Mouse (Mus musculus) MEL (cell line): ENCODE data around the gene Enpep. TPM values are rescaled to one million over a fixed set of nuclear protein-coding genes. Genes with fewer than 3 reads are reported as not detected.

Source experiments
- DNase-seq: peaks from one replicate; pipeline ENCODE4 v3.0.0; 2011; ENCODE audit warnings: low read depth, low spot score
- H3K27ac ChIP-seq: 2 replicates; pipeline ENCODE4 v1.5.1; 2012; ENCODE audit warnings: low read depth, mild to moderate bottlenecking, control low read depth, low read length, moderate library complexity; ENCODE audit not compliant: control insufficient read depth
- H3K27me3 ChIP-seq, 2 experiments: fragments of 150-350 bp in 1 of 2; sonication (generic) in 1 of 2; 2 replicates each; pipeline ENCODE4 v1.6.1; 2012; ENCODE audit warnings: low read length in 2 of 2, mild to moderate bottlenecking in 2 of 2, improper control_type of control experiment in 1 of 2, moderate library complexity in 1 of 2; ENCODE audit not compliant: insufficient read depth in 2 of 2, control insufficient read depth in 1 of 2
- H3K36me3 ChIP-seq, 2 experiments: 2 replicates each; pipeline ENCODE4 v1.6.1; 2012 to 2014; ENCODE audit warnings: low read length in 2 of 2, improper control_type of control experiment in 1 of 2, inconsistent platforms in 1 of 2, mild to moderate bottlenecking in 1 of 2; ENCODE audit not compliant: insufficient read depth in 2 of 2, control insufficient read depth in 1 of 2
- H3K4me1 ChIP-seq, 2 experiments: fragments of 150-350 bp in 1 of 2; sonication (generic) in 1 of 2; 2 replicates each; pipeline ENCODE4 v1.6.1; 2012; ENCODE audit warnings: low read length in 2 of 2, improper control_type of control experiment in 1 of 2, mild to moderate bottlenecking in 1 of 2; ENCODE audit not compliant: insufficient read depth in 2 of 2, control insufficient read depth in 1 of 2
- H3K4me3 ChIP-seq, 2 experiments: fragments of 150-350 bp in 1 of 2; sonication (generic) in 1 of 2; 2 replicates each; pipeline ENCODE4 v1.5.1; 2012; ENCODE audit warnings: low read depth in 2 of 2, low read length in 2 of 2, mild to moderate bottlenecking in 2 of 2, moderate library complexity in 2 of 2, control low read depth in 1 of 2, improper control_type of control experiment in 1 of 2; ENCODE audit not compliant: control insufficient read depth in 1 of 2, insufficient read depth in 1 of 2
- H3K79me2 ChIP-seq: 2 replicates; pipeline ENCODE4 v1.6.1; 2012; ENCODE audit warnings: mild to moderate bottlenecking, low read length, moderate library complexity; ENCODE audit not compliant: control insufficient read depth, poor library complexity, insufficient read depth
- H3K9ac ChIP-seq: 2 replicates; pipeline ENCODE4 v1.6.1; 2012; ENCODE audit warnings: low read depth, mild to moderate bottlenecking, control low read depth, low read length, moderate library complexity; ENCODE audit not compliant: control insufficient read depth, poor library complexity, severe bottlenecking
- H3K9me3 ChIP-seq: fragments of 150-350 bp; sonication (generic); replicated peaks from 2 replicates; pipeline ENCODE4 v1.6.1; 2012; ENCODE audit warnings: mild to moderate bottlenecking, low read length, improper control_type of control experiment, moderate library complexity; ENCODE audit not compliant: insufficient read depth
- CHD2 ChIP-seq: IDR thresholded peaks from 2 replicates; pipeline ENCODE4 v1.6.1; 2011; ENCODE audit warnings: low read length, improper control_type of control experiment
- CTCF ChIP-seq, 3 experiments: IDR thresholded peaks in 2 of 3; conservative IDR thresholded peaks in 1 of 3; 2 replicates each; pipeline ENCODE4 v1.5.1; 2011 to 2012; ENCODE audit warnings: low read length in 3 of 3, low read depth in 2 of 3, mild to moderate bottlenecking in 2 of 3, improper control_type of control experiment in 1 of 3, inconsistent platforms in 1 of 3, mixed read lengths in 1 of 3, moderate library complexity in 1 of 3; ENCODE audit not compliant: control insufficient read depth in 1 of 3, insufficient read depth in 1 of 3, poor library complexity in 1 of 3, severe bottlenecking in 1 of 3
- EP300 ChIP-seq, 2 experiments: IDR thresholded peaks; 2 replicates each; pipeline ENCODE4 v1.6.1; 2011; ENCODE audit warnings: improper control_type of control experiment in 2 of 2, low read length in 2 of 2, low read depth in 1 of 2, mild to moderate bottlenecking in 1 of 2
- ETS1 ChIP-seq: IDR thresholded peaks from 2 replicates; pipeline ENCODE4 v1.6.1; 2012; ENCODE audit warnings: low read depth, mild to moderate bottlenecking, inconsistent platforms, low read length, improper control_type of control experiment, moderate library complexity
- GABPA ChIP-seq: IDR thresholded peaks from 2 replicates; pipeline ENCODE4 v1.6.1; 2012; ENCODE audit warnings: low read depth, mild to moderate bottlenecking, inconsistent platforms, low read length, improper control_type of control experiment, moderate library complexity
- HCFC1 ChIP-seq: IDR thresholded peaks from 2 replicates; pipeline ENCODE4 v1.6.1; 2012; ENCODE audit warnings: low read depth, mild to moderate bottlenecking, inconsistent platforms, low read length, improper control_type of control experiment, moderate library complexity
- JUND ChIP-seq: IDR thresholded peaks from 2 replicates; pipeline ENCODE4 v1.6.1; 2011; ENCODE audit warnings: low read depth, mild to moderate bottlenecking, improper control_type of control experiment, low read length
- MAX ChIP-seq: IDR thresholded peaks from 2 replicates; pipeline ENCODE4 v1.6.1; 2011; ENCODE audit warnings: low read length, improper control_type of control experiment
- MAZ ChIP-seq: IDR thresholded peaks from 2 replicates; pipeline ENCODE4 v1.6.1; 2012; ENCODE audit warnings: low read depth, mild to moderate bottlenecking, inconsistent platforms, low read length, improper control_type of control experiment
- MEF2A ChIP-seq: IDR thresholded peaks from 2 replicates; pipeline ENCODE4 v1.6.1; 2014; ENCODE audit warnings: low read depth, mild to moderate bottlenecking, inconsistent platforms, low read length, improper control_type of control experiment; ENCODE audit not compliant: poor library complexity, insufficient replicate concordance, severe bottlenecking; ENCODE audit errors: extremely low read depth
- MYB ChIP-seq: IDR thresholded peaks from 2 replicates; pipeline ENCODE4 v1.6.1; 2011; ENCODE audit warnings: mild to moderate bottlenecking, low read depth, low read length, improper control_type of control experiment
- POLR2A ChIP-seq, 2 experiments: IDR thresholded peaks; 2 replicates each; pipeline ENCODE4 v1.6.1; 2011 to 2012; ENCODE audit warnings: low read length in 2 of 2, mild to moderate bottlenecking in 2 of 2, control low read depth in 1 of 2, improper control_type of control experiment in 1 of 2, low read depth in 1 of 2, moderate library complexity in 1 of 2; ENCODE audit not compliant: control insufficient read depth in 1 of 2, insufficient read depth in 1 of 2, poor library complexity in 1 of 2
- POLR2AphosphoS2 ChIP-seq: IDR thresholded peaks from 2 replicates; pipeline ENCODE4 v1.6.1; 2011; ENCODE audit warnings: low read length, improper control_type of control experiment
- RAD21 ChIP-seq: IDR thresholded peaks from 2 replicates; pipeline ENCODE4 v1.6.1; 2011; ENCODE audit warnings: mild to moderate bottlenecking, low read depth, low read length, improper control_type of control experiment
- RCOR1 ChIP-seq: IDR thresholded peaks from 2 replicates; pipeline ENCODE4 v1.6.1; 2012; ENCODE audit warnings: low read depth, mild to moderate bottlenecking, inconsistent platforms, low read length, improper control_type of control experiment
- SIN3A ChIP-seq: IDR thresholded peaks from 2 replicates; pipeline ENCODE4 v1.6.1; 2012; ENCODE audit warnings: low read length, improper control_type of control experiment, inconsistent platforms
- SMC3 ChIP-seq: IDR thresholded peaks from 2 replicates; pipeline ENCODE4 v1.6.1; 2011; ENCODE audit warnings: low read depth, low read length, improper control_type of control experiment
- TAL1 ChIP-seq: IDR thresholded peaks from 2 replicates; pipeline ENCODE4 v1.6.1; 2012; ENCODE audit warnings: mild to moderate bottlenecking, inconsistent platforms, low read length, moderate library complexity, mixed read lengths
- ZC3H11A ChIP-seq: IDR thresholded peaks from 2 replicates; pipeline ENCODE4 v1.6.1; 2012; ENCODE audit warnings: low read depth, mild to moderate bottlenecking, inconsistent platforms, low read length, improper control_type of control experiment
- ZKSCAN1 ChIP-seq: IDR thresholded peaks from 2 replicates; pipeline ENCODE4 v1.6.1; 2012; ENCODE audit warnings: low read depth, mild to moderate bottlenecking, inconsistent platforms, low read length, improper control_type of control experiment, moderate library complexity
- ZNF384 ChIP-seq: IDR thresholded peaks from 2 replicates; pipeline ENCODE4 v1.6.1; 2012; ENCODE audit warnings: low read depth, mild to moderate bottlenecking, inconsistent platforms, low read length, improper control_type of control experiment
- polyA plus RNA-seq, 2 experiments: library from polyadenylated mRNA; stranded (reverse) in 1 of 2; unstranded in 1 of 2; fragments of >175 nt in 1 of 2; fragments of >200 nt in 1 of 2; gene quantifications; 2 replicates each; pipeline versions ENCODE4 v1.2.1 to v1.2.4; 2012; ENCODE audit warnings: low replicate concordance in 2 of 2, low read depth in 1 of 2; ENCODE audit not compliant: insufficient read length in 2 of 2, insufficient read depth in 1 of 2, missing spikeins in 1 of 2
- total RNA-seq: library from RNA; depleted of rRNA; stranded (reverse); fragments of 300-350 nt; gene quantifications from 2 replicates; pipeline ENCODE4 v1.2.3, GENCODE M21; 2012

Gene Enpep
- total and polyA plus RNA-seq, 3 experiments, result not detected

DNA sequence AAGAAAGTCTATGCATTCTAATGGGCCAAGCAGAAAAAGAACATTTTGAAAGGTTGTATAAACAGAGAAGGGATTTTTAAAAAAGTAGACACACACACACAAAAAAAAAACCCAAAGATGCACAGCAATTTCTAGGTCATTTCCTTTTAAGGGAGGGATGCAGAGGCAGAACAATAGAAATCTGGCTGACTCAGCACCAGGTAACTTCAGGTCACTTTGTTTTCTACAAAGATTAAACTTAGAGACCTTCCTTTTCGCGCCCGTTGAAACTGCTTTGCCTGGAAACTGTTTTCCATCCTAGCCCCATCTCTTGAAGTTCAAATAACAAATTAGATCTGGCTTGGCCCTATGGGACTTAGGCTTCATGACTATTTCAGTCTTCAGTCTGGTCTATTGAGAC lies 42.6 kb upstream of the Enpep start:
- H3K79me2 ChIP-seq, result no peaks in the 10 kb centered on the region
- TF ChIP-seq ZKSCAN1, result no peak
- TF ChIP-seq GABPA, result no peak
- no peak for TF ChIP-seq EP300 (IDR thresholded peaks at IDR 0.05; ENCODE audit: low read depth in 1 of 2, low read length in 2 of 2)
- no peak for TF ChIP-seq TAL1
- no peak for TF ChIP-seq CTCF (IDR thresholded peaks at IDR 0.05 in 2 of 3, conservative IDR thresholded peaks at IDR 0.05 in 1 of 3; ENCODE audit: control insufficient read depth in 1 of 3, insufficient read depth in 1 of 3, low read depth in 2 of 3, low read length in 3 of 3, poor library complexity in 1 of 3, severe bottlenecking in 1 of 3)
- no peak for TF ChIP-seq MAX
- no peak for TF ChIP-seq MAZ
- no peak for TF ChIP-seq RAD21
- TF ChIP-seq CHD2, result no peak
- no peak for TF ChIP-seq ZC3H11A
- no peak overlapping the region for H3K27ac ChIP-seq

DNA sequence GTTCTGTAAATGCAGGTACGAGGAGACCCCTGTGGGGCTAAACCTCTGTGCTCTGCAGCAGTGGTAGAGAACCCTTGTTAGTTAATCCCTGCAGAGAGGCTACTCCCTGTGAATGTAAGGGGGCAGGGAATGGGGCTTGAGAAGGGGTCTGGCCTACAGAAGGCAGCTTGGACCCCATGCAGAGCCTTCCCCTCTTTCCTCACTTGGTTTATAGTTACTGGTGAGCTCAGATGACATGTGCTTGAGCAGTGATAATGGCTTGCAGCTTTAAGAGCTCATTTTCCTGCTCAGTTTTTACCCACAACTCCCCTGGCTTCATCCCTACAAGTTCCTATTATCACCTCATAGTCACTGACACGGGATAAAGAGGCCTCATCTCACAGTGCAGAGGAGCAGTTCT lies 40.6 kb upstream of the Enpep start:
- H3K9ac ChIP-seq, result no peak overlapping the region
- TF ChIP-seq ETS1 (no peak), MYB (no peak), SIN3A (no peak), SMC3 (no peak), RCOR1 (no peak), TAL1 (no peak), CTCF (IDR thresholded peaks at IDR 0.05 in 2 of 3, conservative IDR thresholded peaks at IDR 0.05 in 1 of 3; ENCODE audit: control insufficient read depth in 1 of 3, insufficient read depth in 1 of 3, low read depth in 2 of 3, low read length in 3 of 3, poor library complexity in 1 of 3, severe bottlenecking in 1 of 3) (no peak), HCFC1 (no peak), ZNF384 (no peak), MEF2A (no peak), MAZ (no peak), POLR2AphosphoS2 (no peak), JUND (no peak), POLR2A (IDR thresholded peaks at IDR 0.05; ENCODE audit: control insufficient read depth in 1 of 2, insufficient read depth in 1 of 2, low read depth in 1 of 2, low read length in 2 of 2, poor library complexity in 1 of 2) (no peak)
- no peaks in the 10 kb centered on the region for H3K79me2 ChIP-seq
- no peaks in the 10 kb centered on the region for H3K36me3 ChIP-seq
- H3K4me3 ChIP-seq, result no peak overlapping the region
- no peaks in the 10 kb centered on the region for H3K27me3 ChIP-seq
- no peak for DNase-seq
- no peak overlapping the region for H3K27ac ChIP-seq
- no peaks in the 10 kb centered on the region for H3K9me3 ChIP-seq
- no peaks in the 10 kb centered on the region for H3K4me1 ChIP-seq

More for the DNA sequence above, 42.6 kb upstream of the Enpep start:
- H3K4me3 ChIP-seq, result no peak overlapping the region
- H3K36me3 ChIP-seq, result no peaks in the 10 kb centered on the region
- no peaks in the 10 kb centered on the region for H3K9me3 ChIP-seq
- H3K9ac ChIP-seq, result no peak overlapping the region
- DNase-seq, result no peak
- H3K27me3 ChIP-seq, result no peaks in the 10 kb centered on the region
- H3K4me1 ChIP-seq, result no peaks in the 10 kb centered on the region
